Mouse (Mus musculus) liver, adult 2 months (tissue): ENCODE measurements at regions not wholly inside any gene's neighbourhood (a gene's known extent, or its start where the extent isn't known, plus 50 kb on each side); places are given as distances from the start of the nearest gene placed in this dataset.

ENCODE experiments used
- DNase-seq: peaks from one replicate; pipeline ENCODE4 v3.0.0-alpha.2; 2011; ENCODE audit warnings: low read depth, low spot score; ENCODE audit errors: extremely low read depth
- H3K27ac ChIP-seq: fragments of 200-500 bp; replicated peaks from 2 replicates; pipeline ENCODE4 v1.5.1; 2012; ENCODE audit warnings: low read depth, mild to moderate bottlenecking, control low read depth, inconsistent platforms, low read length; ENCODE audit not compliant: insufficient read depth
- H3K27me3 ChIP-seq: fragments of 200-500 bp; 2 replicates; pipeline ENCODE4 v1.6.1; 2012; ENCODE audit warnings: mild to moderate bottlenecking, moderate library complexity, low read length, inconsistent platforms; ENCODE audit not compliant: control insufficient read depth, insufficient read depth
- H3K36me3 ChIP-seq: fragments of 200-500 bp; 2 replicates; pipeline ENCODE4 v1.6.1; 2012; ENCODE audit warnings: low read length, inconsistent platforms; ENCODE audit not compliant: control insufficient read depth, insufficient read depth
- H3K4me1 ChIP-seq: fragments of 200-500 bp; 2 replicates; pipeline ENCODE4 v1.6.1; 2011; ENCODE audit warnings: low read length; ENCODE audit not compliant: control insufficient read depth, insufficient read depth
- H3K4me3 ChIP-seq: fragments of 200-500 bp; 2 replicates; pipeline ENCODE4 v1.5.1; 2011; ENCODE audit warnings: low read depth, mild to moderate bottlenecking, control low read depth, low read length, moderate library complexity; ENCODE audit not compliant: insufficient read depth
- H3K79me2 ChIP-seq: fragments of 200-500 bp; 2 replicates; pipeline ENCODE4 v1.6.1; 2012; ENCODE audit warnings: inconsistent platforms, mild to moderate bottlenecking, low read length, moderate library complexity; ENCODE audit not compliant: control insufficient read depth, insufficient read depth
- H3K9ac ChIP-seq: fragments of 200-500 bp; 2 replicates; pipeline ENCODE4 v1.6.1; 2012; ENCODE audit warnings: low read depth, mild to moderate bottlenecking, control low read depth, inconsistent platforms, low read length
- CTCF ChIP-seq: fragments of 200-500 bp; IDR thresholded peaks from 2 replicates; pipeline ENCODE4 v1.5.1; 2011; ENCODE audit warnings: low read depth, low read length, control low read depth
- POLR2A ChIP-seq: fragments of 200-500 bp; IDR thresholded peaks from 2 replicates; pipeline ENCODE4 v1.6.1; 2011; ENCODE audit warnings: low read length, control low read depth; ENCODE audit not compliant: insufficient read depth; ENCODE audit errors: extremely low read depth
- WGBS: fragments of 180-500 bp; shearing (Covaris S2); methylation state at CpG from one replicate; pipeline ENCODE4 v1.1.7; 2018; 5-methylcytosine and 5-hydroxymethylcytosine counted together

DNA sequence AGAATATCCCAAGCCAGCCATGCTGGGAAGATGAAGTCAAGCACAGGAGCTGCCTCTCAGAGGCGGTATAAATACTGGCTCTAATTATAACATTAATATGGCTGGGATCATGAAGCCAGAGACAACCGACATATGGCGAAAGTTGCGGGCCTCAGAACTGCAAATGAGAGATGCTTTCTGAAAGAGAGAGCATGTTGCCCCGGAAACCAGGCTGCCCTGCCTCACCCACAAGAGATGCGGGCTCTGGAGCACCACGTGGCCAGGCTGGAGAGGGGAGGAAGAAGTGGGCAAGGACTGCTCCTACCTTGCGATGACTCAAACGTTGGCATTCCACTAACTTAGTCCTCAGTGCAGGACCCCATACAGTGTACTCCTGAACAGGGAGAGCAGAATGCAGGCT is 490.5 kb downstream of the Rnf144a start:
- no peaks in the 10 kb centered on the region for H3K4me1 ChIP-seq
- TF ChIP-seq CTCF = no peak
- TF ChIP-seq POLR2A = no peak

DNA sequence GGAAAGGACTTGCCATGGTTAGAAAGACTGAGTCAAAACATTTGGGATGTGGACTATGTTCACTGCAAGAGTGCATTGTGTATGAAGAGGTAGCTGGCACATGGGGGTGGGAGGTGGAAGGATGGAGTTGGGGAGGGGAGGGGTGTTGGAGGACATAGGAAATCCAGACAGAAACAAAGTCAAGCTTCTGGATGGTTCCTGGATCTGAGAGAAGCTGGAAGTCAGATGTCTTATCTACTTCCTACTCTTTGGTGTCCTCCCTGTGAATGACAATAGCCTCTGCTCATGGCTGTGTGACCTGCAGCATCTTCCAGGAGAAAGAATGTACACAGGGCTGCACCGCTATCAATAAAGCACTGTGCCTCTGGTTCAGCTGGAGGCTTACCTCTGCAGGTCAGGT is 491.3 kb downstream of the Rnf144a start:
- Histone ChIP-seq H3K36me3 (no peaks in the 10 kb centered on the region), H3K27ac (no peak overlapping the region), H3K4me3 (no peak overlapping the region), H3K9ac (no peak overlapping the region), H3K79me2 (no peaks in the 10 kb centered on the region), H3K27me3 (no peaks in the 10 kb centered on the region), H3K4me1 (no peaks in the 10 kb centered on the region)
- no peak for DNase-seq
- TF ChIP-seq CTCF = no peak
- no peak for TF ChIP-seq POLR2A
- WGBS = 85% methylated on average over 1 of the region's 1 CpGs

More for the DNA sequence above, 490.5 kb downstream of the Rnf144a start:
- no peaks in the 10 kb centered on the region for H3K79me2 ChIP-seq
- no peak overlapping the region for H3K4me3 ChIP-seq
- H3K27ac ChIP-seq = no peak overlapping the region
- no peaks in the 10 kb centered on the region for H3K27me3 ChIP-seq
- 92% methylated on average over 9 of the region's 9 CpGs for WGBS
- no peak for DNase-seq
- H3K9ac ChIP-seq = no peak overlapping the region
- H3K36me3 ChIP-seq = no peaks in the 10 kb centered on the region

DNA sequence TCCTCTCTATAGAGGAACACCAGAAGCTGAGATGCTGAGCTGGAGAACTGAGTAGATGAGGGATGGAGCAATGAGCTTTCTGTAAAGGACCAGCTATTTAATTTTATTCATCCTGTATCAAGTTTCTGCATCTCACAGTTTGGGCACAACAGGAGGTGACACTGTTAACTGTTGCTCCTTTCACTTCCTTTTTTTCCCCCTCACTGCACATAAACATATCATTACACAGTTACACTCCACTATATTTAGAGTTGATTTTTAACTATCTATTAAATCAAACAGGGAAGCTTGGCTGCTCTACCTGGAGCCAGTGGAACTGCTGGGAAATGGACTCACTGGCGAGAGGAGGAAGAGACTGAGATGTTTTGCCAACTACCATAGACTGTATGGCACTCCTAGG is 509.4 kb downstream of the Rnf144a start:
- H3K79me2 ChIP-seq = no peaks in the 10 kb centered on the region
- no peaks in the 10 kb centered on the region for H3K4me1 ChIP-seq
- TF ChIP-seq CTCF = no peak
- no peak for TF ChIP-seq POLR2A
- WGBS = 58% methylated on average over 1 of the region's 1 CpGs
- no peak for DNase-seq
- H3K4me3 ChIP-seq = no peak overlapping the region
- no peaks in the 10 kb centered on the region for H3K36me3 ChIP-seq
- no peak overlapping the region for H3K27ac ChIP-seq
- H3K9ac ChIP-seq = no peak overlapping the region
- no peaks in the 10 kb centered on the region for H3K27me3 ChIP-seq

DNA sequence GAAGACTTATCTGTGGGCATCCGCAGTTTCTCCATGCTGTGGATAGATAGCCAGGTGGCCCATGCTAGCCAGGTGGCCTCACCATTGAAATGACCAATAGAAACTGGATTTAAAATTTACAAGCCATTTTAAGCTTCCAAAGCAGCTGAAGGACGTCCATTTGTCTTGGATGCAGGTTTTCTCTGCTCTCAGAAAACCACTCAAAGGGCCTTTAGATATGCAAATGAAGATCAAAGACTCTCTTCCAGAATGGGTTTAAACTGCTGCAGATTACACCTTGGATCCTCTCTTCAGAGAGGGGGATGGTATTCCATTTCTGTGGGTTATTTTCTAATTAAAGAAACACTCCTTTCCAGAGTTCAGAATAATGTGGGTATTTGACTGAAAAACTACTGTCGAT is 518.5 kb downstream of the Rnf144a start:
- H3K4me1 ChIP-seq = no peaks in the 10 kb centered on the region
- H3K36me3 ChIP-seq = no peaks in the 10 kb centered on the region
- no peak for TF ChIP-seq POLR2A
- TF ChIP-seq CTCF = no peak
- no peak for DNase-seq
- H3K27ac ChIP-seq = no peak overlapping the region
- no peak overlapping the region for H3K4me3 ChIP-seq
- no peak overlapping the region for H3K9ac ChIP-seq
- no peaks in the 10 kb centered on the region for H3K27me3 ChIP-seq
- 66% methylated on average over 3 of the region's 3 CpGs for WGBS
- H3K79me2 ChIP-seq = no peaks in the 10 kb centered on the region

DNA sequence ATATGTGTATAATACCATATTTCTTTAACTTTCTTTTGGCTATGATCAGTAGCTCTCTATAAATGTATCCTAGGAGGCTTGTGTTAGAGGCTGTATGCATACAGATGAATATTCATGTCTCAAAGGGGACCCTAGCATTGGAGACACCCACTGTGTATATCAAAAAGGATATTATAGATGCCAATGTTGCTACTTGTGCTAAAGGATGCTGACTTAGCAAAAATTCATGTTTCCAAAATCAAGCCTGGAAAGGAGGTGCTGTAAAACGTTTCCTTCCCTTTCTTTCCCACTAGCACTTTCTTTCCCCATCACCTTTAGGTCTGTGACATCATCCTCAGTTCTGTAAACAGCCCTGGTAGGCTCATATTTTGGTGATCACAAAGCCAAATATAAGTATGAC is 519.4 kb downstream of the Rnf144a start:
- no peak overlapping the region for H3K4me3 ChIP-seq
- H3K4me1 ChIP-seq = no peaks in the 10 kb centered on the region
- H3K79me2 ChIP-seq = no peaks in the 10 kb centered on the region
- H3K27ac ChIP-seq = no peak overlapping the region
- H3K9ac ChIP-seq = no peak overlapping the region
- no peak for DNase-seq
- no peaks in the 10 kb centered on the region for H3K27me3 ChIP-seq
- WGBS = 50% methylated on average over 1 of the region's 1 CpGs
- TF ChIP-seq CTCF = no peak
- TF ChIP-seq POLR2A = no peak
- no peaks in the 10 kb centered on the region for H3K36me3 ChIP-seq

DNA sequence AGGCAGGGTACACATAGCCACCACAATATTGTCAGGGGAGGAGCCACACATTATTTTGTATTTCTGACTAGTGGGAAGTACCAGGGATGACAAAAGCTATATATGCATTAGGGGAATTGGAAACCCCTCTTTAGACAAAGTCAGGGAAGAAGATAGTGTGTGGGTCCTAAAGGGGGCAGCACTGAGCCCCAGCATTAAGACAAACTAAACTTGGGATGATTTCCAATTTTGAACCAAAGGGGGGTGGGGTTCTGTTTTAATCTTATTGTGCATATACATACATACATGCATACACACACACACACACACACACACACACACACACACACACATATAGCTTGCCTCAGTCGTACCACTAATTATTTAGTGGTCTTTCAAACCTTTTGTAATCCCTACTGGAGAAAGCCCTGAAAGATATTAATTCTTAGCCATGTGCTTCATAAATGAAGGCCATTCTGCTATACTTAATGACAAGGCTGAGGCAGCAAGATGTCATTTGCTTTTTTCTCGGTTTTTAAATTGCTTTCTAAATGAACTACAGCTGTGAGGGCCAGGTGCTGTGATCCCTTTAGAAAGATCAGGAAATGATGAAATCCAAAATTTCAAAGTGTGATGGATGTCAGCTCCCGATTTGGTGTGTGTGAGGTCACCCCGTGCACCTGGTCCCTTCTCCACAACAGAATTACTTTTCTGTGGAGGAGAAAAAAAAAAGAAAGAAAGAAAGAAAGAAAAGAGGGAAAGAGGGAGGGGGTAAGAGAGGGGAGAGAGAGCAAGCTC is 523.5 kb downstream of the Rnf144a start:
- TF ChIP-seq CTCF (no peak), POLR2A (no peak)
- Histone ChIP-seq H3K4me1 (no peaks in the 10 kb centered on the region), H3K27ac (no peak overlapping the region), H3K9ac (no peak overlapping the region), H3K79me2 (no peaks in the 10 kb centered on the region), H3K27me3 (no peaks in the 10 kb centered on the region), H3K4me3 (no peak overlapping the region), H3K36me3 (no peaks in the 10 kb centered on the region)
- no peak for DNase-seq
- 73% methylated on average over 4 of the region's 4 CpGs for WGBS
